Mouse (Mus musculus): Measurements from ENCODE around the gene Sumf1.
A peak's percentile ranks its signal among the peaks of the same experiment; 100 is the strongest.

Gene Sumf1

DNA sequence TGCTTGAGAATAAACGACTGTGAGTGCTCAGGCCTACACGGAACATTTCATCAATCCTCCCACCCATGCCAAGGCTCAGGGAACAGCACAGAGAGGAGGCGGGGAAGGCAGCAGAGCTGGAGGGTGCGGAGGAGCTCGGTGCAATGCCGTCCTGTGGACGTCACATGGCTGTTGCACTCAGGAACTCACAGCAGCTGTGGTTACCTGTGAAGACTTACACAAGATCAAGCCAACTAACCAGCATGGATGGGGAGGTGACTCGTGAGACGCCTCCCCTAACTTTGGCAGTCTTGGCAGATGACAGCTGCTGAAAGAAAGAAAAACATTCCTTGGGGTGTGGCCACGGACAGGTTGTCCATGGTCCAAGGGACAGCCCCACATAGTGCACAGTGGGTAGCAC lies 110.8 kb downstream of the Sumf1 start:
- no peak for DNase-seq

GRCm38 (mm10) chr6:108073931-108074330 lies 111.5 kb downstream of the Sumf1 start:
- DNase-seq, result no peak

- DNase-seq, result peak; percentile 16
These were observed 112.3 kb downstream of the Sumf1 start for GRCm38 (mm10) chr6:108073071-108073470.

GRCm38 (mm10) chr6:108070947-108071346 lies 114.4 kb downstream of the Sumf1 start:
- no peak for DNase-seq

GRCm38 (mm10) chr6:108065583-108065982 lies 119.8 kb downstream of the Sumf1 start:
- peak; percentile 85 for DNase-seq

- peak; percentile 94 for DNase-seq
These were observed 120.4 kb downstream of the Sumf1 start, which contains the start of gene Setmar for GRCm38 (mm10) chr6:108064918-108065526. TSS of gene Setmar (plus strand) at chr6:108065045.

DNA sequence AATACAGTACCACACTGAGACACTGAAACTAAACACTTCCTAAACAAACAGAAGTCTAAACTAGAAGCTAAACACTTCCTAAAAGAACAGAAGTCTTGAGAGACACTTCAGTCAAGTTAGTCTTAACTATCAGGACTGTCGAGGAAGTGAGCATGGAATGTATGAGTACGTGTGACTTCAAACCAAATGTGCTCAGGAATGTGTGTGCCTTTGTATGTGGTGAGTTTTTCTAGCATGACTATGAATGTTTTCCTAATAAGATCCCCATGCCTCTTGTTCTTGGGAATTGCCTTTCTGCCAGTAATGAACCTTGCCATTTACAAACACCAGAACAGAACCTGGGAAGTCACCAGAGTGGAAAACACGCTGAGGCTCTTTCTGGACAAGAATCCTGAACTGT lies 124.3 kb downstream of the Sumf1 start:
- no peak for DNase-seq

DNA sequence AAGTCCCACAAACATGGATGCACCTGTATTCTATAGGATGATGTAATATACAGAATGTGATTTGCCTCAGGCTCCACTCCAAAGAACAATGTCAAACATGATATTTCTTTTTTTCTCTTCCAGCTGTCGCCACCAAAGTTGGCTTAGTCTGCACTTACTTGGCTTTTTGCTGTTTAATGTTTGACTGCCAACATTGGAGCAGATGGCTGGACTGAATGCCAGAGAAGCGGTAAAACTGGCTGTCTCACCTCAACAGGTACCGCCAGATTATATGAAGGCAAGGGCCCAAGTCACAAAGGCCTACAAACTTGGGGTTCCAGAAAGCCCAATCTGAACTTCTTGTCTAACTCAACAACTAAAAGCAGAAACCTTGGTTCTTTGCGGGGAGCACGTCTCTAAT lies 127.3 kb downstream of the Sumf1 start:
- DNase-seq, result no peak

- no peak for DNase-seq
These were observed 128.0 kb downstream of the Sumf1 start for GRCm38 (mm10) chr6:108057353-108057752.

All from right cerebral cortex, postnatal 14 days (tissue).